Mouse (Mus musculus): Measurements from ENCODE around the gene Tctn3.

The Tctn3 gene

GRCm38 (mm10) chr19:40553849-40554248 is 58.2 kb downstream of the Tctn3 start:
- no peak for DNase-seq

- DNase-seq, result no peak
Measured at GRCm38 (mm10) chr19:40553014-40553789, 58.8 kb downstream of the Tctn3 start.

- no peak for DNase-seq
Measured at GRCm38 (mm10) chr19:40549516-40550135, 62.4 kb downstream of the Tctn3 start.

- DNase-seq, result no peak
Measured at GRCm38 (mm10) chr19:40548796-40549515, 63.1 kb downstream of the Tctn3 start.

DNA sequence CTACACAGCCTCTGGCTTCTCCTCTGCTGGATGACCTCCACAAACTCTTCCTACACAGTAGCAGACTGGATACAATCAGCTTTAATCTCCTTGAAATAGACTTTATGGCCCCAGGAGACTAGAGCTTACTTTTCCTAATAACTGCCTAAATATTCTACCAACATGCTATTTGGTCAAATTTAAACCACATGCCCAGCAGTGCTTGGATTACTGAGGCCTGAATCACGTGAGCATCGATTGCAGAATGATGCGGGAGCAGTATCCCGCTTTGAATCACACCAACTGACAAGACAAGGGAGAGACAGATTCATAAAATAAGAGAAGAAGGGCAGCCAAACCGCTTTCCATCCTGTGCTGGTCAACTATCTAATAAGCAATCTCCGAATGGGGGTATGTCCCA is 63.6 kb downstream of the Tctn3 start:
- no peak for DNase-seq
